Mouse (Mus musculus): ENCODE measurements at regions not wholly inside any gene's neighbourhood (a gene's known extent, or its start where the extent isn't known, plus 50 kb on each side); places are given as distances from the start of the nearest gene placed in this dataset.

DNA sequence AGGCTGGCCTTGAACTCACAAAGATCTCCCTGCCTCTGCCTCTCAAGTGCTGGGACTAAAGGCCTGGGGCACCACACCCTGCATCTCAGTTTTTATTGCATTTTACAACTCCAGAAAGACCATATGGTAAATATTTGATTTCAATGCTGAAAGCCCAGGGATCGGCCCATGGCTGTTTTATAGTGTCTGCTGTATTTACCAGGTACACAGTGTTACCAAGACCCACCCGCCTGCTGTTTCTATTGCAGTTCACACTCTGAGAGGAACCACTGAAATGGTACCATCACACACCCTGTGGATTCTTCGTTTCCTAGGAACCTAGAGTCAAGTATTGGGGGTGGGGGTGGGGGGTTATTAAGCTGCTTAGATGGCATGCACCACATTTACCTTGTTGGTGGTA lies 228.9 kb downstream of the Ktn1 start:
- WGBS: 92% methylated on average over 3 of the region's 3 CpGs
- no peak for ATAC-seq
- no peak for TF ChIP-seq CTCF (IDR thresholded peaks at IDR 0.05; ENCODE audit: low read depth)

DNA sequence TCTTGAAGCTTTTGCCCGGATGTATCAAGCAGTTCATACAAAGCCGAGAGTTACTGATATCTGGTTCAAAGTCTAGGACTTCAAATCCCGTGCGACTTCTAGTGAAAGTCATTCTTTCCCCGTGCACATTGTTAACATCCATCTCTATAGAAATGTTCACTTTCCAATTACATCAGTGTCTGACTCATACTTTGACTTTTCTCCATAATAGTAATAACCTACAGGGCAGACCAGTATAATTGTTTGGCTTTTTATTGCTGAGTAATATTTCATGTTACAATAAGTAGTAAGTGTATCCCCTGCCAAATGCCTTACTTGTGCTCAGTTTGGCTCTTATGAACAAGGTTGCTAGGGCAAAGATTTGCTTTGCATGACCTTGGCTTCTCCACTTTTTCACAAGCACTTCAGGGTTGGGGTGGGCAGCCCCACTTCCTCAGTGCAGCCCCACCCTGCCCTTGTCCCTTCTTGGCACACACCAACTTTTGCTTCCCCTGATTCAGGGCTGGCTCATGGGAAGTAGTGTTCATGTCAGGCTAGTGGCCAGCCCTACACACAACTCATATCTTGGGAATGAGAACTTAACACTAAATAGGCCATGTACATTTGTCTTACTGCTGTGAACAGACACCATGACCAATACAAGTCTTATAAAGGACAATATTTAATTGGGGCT lies 229.7 kb downstream of the Ktn1 start:
- H3K27me3 ChIP-seq (ENCODE audit: insufficient read depth, low read length): no peaks in the 10 kb centered on the region
- 94% methylated on average over 5 of the region's 5 CpGs for WGBS

More for the DNA sequence above, 228.9 kb downstream of the Ktn1 start:
- Histone ChIP-seq H3K27ac (ENCODE audit: low read depth, low read length) (no peak overlapping the region), H3K4me1 (ENCODE audit: insufficient read depth) (no peaks in the 10 kb centered on the region), H3K9ac (no peak overlapping the region), H3K36me3 (ENCODE audit: insufficient read depth) (no peaks in the 10 kb centered on the region), H3K27me3 (ENCODE audit: insufficient read depth, low read length) (no peaks in the 10 kb centered on the region), H3K4me3 (ENCODE audit: low read depth, low read length) (no peak overlapping the region), H3K4me2 (ENCODE audit: low read depth) (no peak overlapping the region), H3K9me3 (ENCODE audit: low read length) (no peaks in the 10 kb centered on the region)
- DNase-seq: no peak

DNA sequence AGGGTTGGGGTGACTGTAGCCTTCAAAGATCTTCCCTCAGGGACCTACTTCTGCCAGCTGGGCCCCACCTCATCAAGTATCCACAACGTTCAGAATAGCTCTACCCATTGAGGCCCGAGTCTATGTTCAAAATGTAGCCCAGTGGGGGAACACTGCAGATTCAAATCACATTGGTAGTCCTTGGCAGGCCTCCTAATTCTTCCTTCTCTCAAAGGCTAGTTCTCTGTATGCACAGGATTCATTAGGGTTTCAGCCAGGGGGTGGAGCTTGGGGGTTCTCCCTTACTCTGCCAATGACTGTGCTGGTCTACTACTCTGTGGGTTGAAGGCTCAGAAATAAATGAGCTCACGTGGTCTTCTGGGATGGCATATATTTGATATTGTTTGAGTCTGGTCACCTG lies 235.3 kb upstream of the Peli2 start:
- H3K4me1 ChIP-seq (ENCODE audit: insufficient read depth): no peaks in the 10 kb centered on the region
- DNase-seq (peak; percentile 25), ATAC-seq (peak; percentile 58)
- H3K9ac ChIP-seq: no peak overlapping the region
- no peak overlapping the region for H3K4me2 ChIP-seq (ENCODE audit: low read depth)
- H3K27me3 ChIP-seq (ENCODE audit: insufficient read depth, low read length): no peaks in the 10 kb centered on the region
- 38% methylated on average over 3 of the region's 3 CpGs for WGBS
- H3K4me3 ChIP-seq (ENCODE audit: low read depth, low read length): no peak overlapping the region
- TF ChIP-seq CTCF (IDR thresholded peaks at IDR 0.05; ENCODE audit: low read depth): no peak
- no peak overlapping the region for H3K27ac ChIP-seq (ENCODE audit: low read depth, low read length)
- no peaks in the 10 kb centered on the region for H3K36me3 ChIP-seq (ENCODE audit: insufficient read depth)
- no peaks in the 10 kb centered on the region for H3K9me3 ChIP-seq (ENCODE audit: low read length)

More for the DNA sequence above, 229.7 kb downstream of the Ktn1 start:
- no peak for ATAC-seq
- H3K4me2 ChIP-seq (ENCODE audit: low read depth): no peak overlapping the region
- H3K27ac ChIP-seq (ENCODE audit: low read depth, low read length): no peak overlapping the region
- no peak for TF ChIP-seq CTCF (IDR thresholded peaks at IDR 0.05; ENCODE audit: low read depth)
- no peaks in the 10 kb centered on the region for H3K36me3 ChIP-seq (ENCODE audit: insufficient read depth)
- no peak for DNase-seq
- no peaks in the 10 kb centered on the region for H3K4me1 ChIP-seq (ENCODE audit: insufficient read depth)
- no peak overlapping the region for H3K9ac ChIP-seq
- H3K4me3 ChIP-seq (ENCODE audit: low read depth, low read length): no peak overlapping the region
- no peaks in the 10 kb centered on the region for H3K9me3 ChIP-seq (ENCODE audit: low read length)

DNA sequence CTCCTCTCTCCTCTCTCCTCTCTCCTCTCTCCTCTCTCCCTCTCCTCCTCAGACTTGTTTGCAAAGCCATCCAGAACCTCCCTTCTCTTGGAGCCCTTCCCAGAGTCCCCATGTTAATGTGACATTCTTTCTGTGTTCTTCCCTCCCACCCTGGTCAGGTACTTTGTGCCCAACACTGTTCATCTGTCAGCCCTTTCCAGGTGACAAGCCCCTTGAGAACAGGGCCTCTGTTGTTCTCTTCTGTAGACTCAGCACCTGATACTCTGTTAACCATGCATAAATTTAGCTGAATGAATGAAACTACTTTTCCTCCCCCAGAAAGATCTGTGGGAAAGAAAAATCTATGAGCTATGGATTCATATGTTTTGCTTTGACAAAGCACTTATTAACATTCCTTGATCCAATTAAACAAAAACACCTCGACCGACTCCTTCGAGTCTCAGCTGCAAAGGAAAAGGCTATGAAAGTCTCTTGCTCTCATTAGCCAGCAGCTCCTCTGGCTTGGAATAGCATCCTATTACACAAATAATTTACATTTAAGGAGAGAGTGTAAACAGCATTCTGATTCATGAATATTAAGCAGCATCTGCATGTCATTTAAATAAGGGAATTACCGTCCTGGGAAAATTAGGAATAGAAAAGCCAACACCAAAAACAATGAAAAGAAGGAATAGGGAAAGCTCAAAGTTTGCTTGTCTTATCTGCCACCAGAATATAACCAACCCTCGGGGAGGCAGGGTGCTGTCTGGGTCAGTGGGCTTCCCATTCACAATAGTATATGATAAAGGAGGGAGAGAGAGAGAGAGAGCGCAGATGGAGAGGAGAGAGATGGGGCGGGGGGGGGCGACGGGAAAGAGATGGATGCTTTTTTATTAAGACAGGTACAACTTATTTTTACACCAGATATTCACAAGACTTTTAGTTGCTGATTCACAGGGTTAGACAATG lies 230.1 kb upstream of the Peli2 start:
- H3K36me3 ChIP-seq (ENCODE audit: insufficient read depth): no peaks in the 10 kb centered on the region
- H3K27me3 ChIP-seq (ENCODE audit: insufficient read depth, low read length): no peaks in the 10 kb centered on the region
- DNase-seq (peak; percentile 6), ATAC-seq (no peak; the same call in 1 of the 2 replicates)
- no peak for TF ChIP-seq CTCF (IDR thresholded peaks at IDR 0.05; ENCODE audit: low read depth)
- H3K4me3 ChIP-seq (ENCODE audit: low read depth, low read length): no peak overlapping the region
- H3K4me1 ChIP-seq (ENCODE audit: insufficient read depth): no peaks in the 10 kb centered on the region
- H3K9ac ChIP-seq: no peak overlapping the region
- H3K9me3 ChIP-seq (ENCODE audit: low read length): no peaks in the 10 kb centered on the region
- no peak overlapping the region for H3K4me2 ChIP-seq (ENCODE audit: low read depth)
- 25% methylated on average over 9 of the region's 9 CpGs for WGBS
- H3K27ac ChIP-seq (ENCODE audit: low read depth, low read length): no peak overlapping the region

DNA sequence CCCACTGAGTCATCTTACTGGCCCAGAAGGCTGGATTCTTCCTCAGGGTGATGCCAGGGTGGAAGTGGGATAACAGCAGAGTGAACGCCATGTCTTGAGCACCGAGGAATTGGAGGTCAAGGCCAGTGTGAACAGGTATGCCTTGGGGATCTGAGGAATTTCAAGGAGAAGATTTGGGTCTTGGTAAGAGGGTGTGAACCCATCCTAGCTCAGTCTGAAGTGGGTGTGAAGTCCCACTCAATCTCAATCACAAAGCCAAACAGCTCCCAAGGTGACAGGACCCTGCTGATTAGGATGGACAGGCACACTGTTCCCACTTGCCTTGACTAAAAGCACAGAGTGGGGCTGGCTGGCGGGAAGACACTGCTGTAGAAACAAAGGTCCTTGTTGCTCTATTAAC lies 224.0 kb upstream of the Peli2 start:
- H3K4me1 ChIP-seq (ENCODE audit: insufficient read depth): no peaks in the 10 kb centered on the region
- WGBS: 91% methylated on average over 3 of the region's 3 CpGs
- TF ChIP-seq CTCF (IDR thresholded peaks at IDR 0.05; ENCODE audit: low read depth): no peak
- ATAC-seq (no peak), DNase-seq (no peak)
- H3K27me3 ChIP-seq (ENCODE audit: insufficient read depth, low read length): no peaks in the 10 kb centered on the region
- H3K4me3 ChIP-seq (ENCODE audit: low read depth, low read length): no peak overlapping the region
- no peaks in the 10 kb centered on the region for H3K36me3 ChIP-seq (ENCODE audit: insufficient read depth)
- no peak overlapping the region for H3K27ac ChIP-seq (ENCODE audit: low read depth, low read length)
- H3K9me3 ChIP-seq (ENCODE audit: low read length): no peaks in the 10 kb centered on the region
- H3K4me2 ChIP-seq (ENCODE audit: low read depth): no peak overlapping the region
- no peak overlapping the region for H3K9ac ChIP-seq

DNA sequence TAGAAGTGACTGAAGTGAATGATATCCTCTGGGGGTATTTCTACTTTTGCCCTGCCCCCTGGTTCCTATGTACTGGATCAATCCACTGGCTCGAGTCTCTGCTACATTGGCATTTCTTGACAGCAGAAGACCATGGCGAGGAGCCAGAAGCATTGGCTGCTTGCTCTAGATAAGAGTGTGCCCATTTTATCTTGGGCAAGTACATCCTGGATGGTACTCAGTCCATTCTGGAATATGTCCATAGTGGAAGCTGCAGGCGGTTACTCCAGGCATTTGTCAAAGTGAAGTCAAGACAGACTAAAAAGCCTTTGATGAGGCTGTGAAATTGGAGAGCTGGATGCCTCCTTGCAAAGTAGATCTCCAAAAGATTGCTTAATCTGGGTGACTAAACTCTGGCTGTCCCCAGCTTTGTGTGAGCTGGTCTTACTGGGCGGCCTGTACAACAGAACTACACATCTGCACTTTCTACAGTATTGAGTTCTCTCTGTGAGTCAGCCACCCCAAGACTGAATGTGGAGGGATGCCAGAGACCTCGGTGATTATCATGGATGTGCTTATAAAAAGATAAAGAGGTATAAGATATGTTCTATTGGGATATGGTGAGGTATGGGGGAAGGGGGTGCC lies 222.6 kb upstream of the Peli2 start:
- WGBS: 76% methylated on average over 5 of the region's 5 CpGs

More for the DNA sequence above, 222.6 kb upstream of the Peli2 start:
- H3K36me3 ChIP-seq (ENCODE audit: insufficient read depth): no peaks in the 10 kb centered on the region
- H3K27me3 ChIP-seq (ENCODE audit: insufficient read depth, low read length): no peaks in the 10 kb centered on the region
- no peak for TF ChIP-seq CTCF (IDR thresholded peaks at IDR 0.05; ENCODE audit: low read depth)
- H3K27ac ChIP-seq (ENCODE audit: low read depth, low read length): no peak overlapping the region
- no peak overlapping the region for H3K4me2 ChIP-seq (ENCODE audit: low read depth)
- DNase-seq (no peak), ATAC-seq (no peak)
- no peak overlapping the region for H3K9ac ChIP-seq
- no peaks in the 10 kb centered on the region for H3K9me3 ChIP-seq (ENCODE audit: low read length)
- H3K4me1 ChIP-seq (ENCODE audit: insufficient read depth): no peaks in the 10 kb centered on the region
- H3K4me3 ChIP-seq (ENCODE audit: low read depth, low read length): no peak overlapping the region
